In genomic region chr9:102732326-102732865, GRCm38 (mm10) we compare ENCODE assay signal across 13 mouse cellular contexts. TPM values are rescaled to one million over a fixed set of nuclear protein-coding genes. Genes with fewer than 3 reads are reported as not detected.
DNase-seq lines count a peak whose midpoint lies in the region; ATAC-seq lines count a peak whose summit lies in the region.
"Had no signal": no experiment of that assay in that cellular context is flagged by ENCODE, and none has a peak within 500 bp of the region (broad histone marks: within the 10 kb centered on the region; RNA-seq: fewer than 3 reads in every experiment).

No protein-coding gene starts in this region.

- WGBS in heart, embryonic 15.5 days: 64% methylated on average over 5 of the region's 5 CpGs
- WGBS in heart, embryonic 10.5 days: 66% methylated on average over 5 of the region's 5 CpGs
- WGBS in limb, embryonic 15.5 days: 60% methylated on average over 5 of the region's 5 CpGs
- WGBS in limb, embryonic 10.5 days: 83% methylated on average over 5 of the region's 5 CpGs

- no peak overlapping the region for H3K4me3 ChIP-seq in heart, embryonic 15.5 days
- H3K4me3 ChIP-seq in heart, embryonic 10.5 days: no peak overlapping the region
- no peak overlapping the region for H3K4me3 ChIP-seq in limb, embryonic 15.5 days
- no peak overlapping the region for H3K4me3 ChIP-seq in limb, embryonic 10.5 days
- H3K4me3 ChIP-seq: embryonic facial prominence, embryonic 12.5 days; liver, embryonic 15.5 days had no signal

- no peaks in the 10 kb centered on the region for H3K9me3 ChIP-seq in heart, embryonic 15.5 days (replicated peaks)
- no peaks in the 10 kb centered on the region for H3K9me3 ChIP-seq in heart, embryonic 10.5 days
- H3K9me3 ChIP-seq in limb, embryonic 15.5 days: no peaks in the 10 kb centered on the region
- H3K9me3 ChIP-seq in limb, embryonic 10.5 days (replicated peaks): no peaks in the 10 kb centered on the region
- H3K9me3 ChIP-seq: embryonic facial prominence, embryonic 12.5 days; liver, embryonic 15.5 days had no signal

- H3K27ac ChIP-seq in heart, embryonic 15.5 days: peak overlapping the region; percentile 48
- no peak overlapping the region for H3K27ac ChIP-seq in heart, embryonic 10.5 days
- peak overlapping the region; percentile 12; the same call in 1 of the 2 replicates for H3K27ac ChIP-seq in limb, embryonic 15.5 days
- H3K27ac ChIP-seq in limb, embryonic 10.5 days: no peak overlapping the region
- H3K27ac ChIP-seq: embryonic facial prominence, embryonic 12.5 days had no signal

- DNase-seq in heart, embryonic 10.5 days (ENCODE audit: low spot score): no peak
- DNase-seq in limb, embryonic 10.5 days (ENCODE audit: low spot score): no peak
- peak; percentile 16 for DNase-seq in urinary bladder, adult 2 months (ENCODE audit: low spot score)
- no peak for DNase-seq in urinary bladder, postnatal 4 days (ENCODE audit: low spot score in 2 of 2)
- DNase-seq: cerebellum, adult 11 months; cerebellum, postnatal 36 days; right cerebral cortex, postnatal 25 days had no signal

- peaks cover 57% of the 10 kb centered on the region for H3K4me1 ChIP-seq in heart, embryonic 15.5 days (replicated peaks)
- peaks cover 59% of the 10 kb centered on the region for H3K4me1 ChIP-seq in heart, embryonic 10.5 days
- peaks cover 32% of the 10 kb centered on the region for H3K4me1 ChIP-seq in limb, embryonic 15.5 days
- peaks cover 14% of the 10 kb centered on the region for H3K4me1 ChIP-seq in limb, embryonic 10.5 days

- no peak for ATAC-seq in heart, embryonic 15.5 days (replicated peaks; ENCODE audit: insufficient number of reproducible peaks, insufficient read depth, low FRiP score, low read depth)
- no peak for ATAC-seq in limb, embryonic 15.5 days (ENCODE audit: insufficient number of reproducible peaks, low FRiP score, low TSS enrichment, low read depth)
- ATAC-seq in cerebellum, adult (ENCODE audit: insufficient number of reproducible peaks, low FRiP score, low TSS enrichment): no peak
- ATAC-seq: intestine, embryonic 16.5 days had no signal

- H3K36me3 ChIP-seq in heart, embryonic 15.5 days: peaks cover 62% of the 10 kb centered on the region
- peaks cover 66% of the 10 kb centered on the region for H3K36me3 ChIP-seq in heart, embryonic 10.5 days
- H3K36me3 ChIP-seq in limb, embryonic 15.5 days: peaks cover 65% of the 10 kb centered on the region
- H3K36me3 ChIP-seq in limb, embryonic 10.5 days: peaks cover 73% of the 10 kb centered on the region

- no peaks in the 10 kb centered on the region for H3K27me3 ChIP-seq in heart, embryonic 15.5 days
- H3K27me3 ChIP-seq in heart, embryonic 10.5 days (ENCODE audit: insufficient read depth, poor library complexity, severe bottlenecking): no peaks in the 10 kb centered on the region
- H3K27me3 ChIP-seq in limb, embryonic 15.5 days: no peaks in the 10 kb centered on the region
- no peaks in the 10 kb centered on the region for H3K27me3 ChIP-seq in limb, embryonic 10.5 days (ENCODE audit: low read depth, poor library complexity, severe bottlenecking)
- H3K27me3 ChIP-seq: embryonic facial prominence, embryonic 12.5 days; liver, embryonic 15.5 days had no signal

- no peak overlapping the region for H3K9ac ChIP-seq in heart, embryonic 15.5 days
- H3K9ac ChIP-seq in limb, embryonic 15.5 days: no peak overlapping the region
- H3K9ac ChIP-seq: embryonic facial prominence, embryonic 12.5 days; liver, embryonic 15.5 days had no signal

- H3K4me2 ChIP-seq in heart, embryonic 15.5 days: no peak overlapping the region
- no peak overlapping the region for H3K4me2 ChIP-seq in limb, embryonic 15.5 days
- H3K4me2 ChIP-seq: embryonic facial prominence, embryonic 12.5 days; liver, embryonic 15.5 days had no signal

RNA-seq across cellular contexts. Expression of gene Amotl2, which starts 15.9 kb away (rescaled TPM):
- polyA plus RNA-seq in heart, embryonic 15.5 days (2015; fragmentation: Nextera tagmentation; extraction: Ambion mirVana): 38.9 and 45.6 TPM in 2 replicates
- 52.5 and 54.8 TPM in 2 replicates for polyA plus RNA-seq in heart, embryonic 10.5 days (2016; fragmentation: Nextera tagmentation; extraction: Ambion mirVana)
- polyA plus RNA-seq in limb, embryonic 15.5 days (2015; fragmentation: Nextera tagmentation; extraction: Ambion mirVana): 60.7 and 61.5 TPM in 2 replicates
- polyA plus RNA-seq in limb, embryonic 10.5 days (2016; fragmentation: Nextera tagmentation; extraction: Ambion mirVana): 41.6 and 49.1 TPM in 2 replicates
- polyA plus RNA-seq in urinary bladder, adult 2 months (2012; rRNA removed): 51.0 and 52.2 TPM in 2 replicates

Comparison
In these comparisons a context has a peak if more than half of its experiments do, and no peak if none do; other contexts are left out.
1. H3K27ac ChIP-seq: peak in heart, embryonic 15.5 days (single experiment) and limb, embryonic 15.5 days (single experiment); none in heart, embryonic 10.5 days (single experiment) and limb, embryonic 10.5 days (single experiment).